Mouse (Mus musculus): ENCODE results near the gene Commd7. TPM values are rescaled to one million over a fixed set of nuclear protein-coding genes. Genes with fewer than 3 reads are reported as not detected.

Commd7 gene
- polyA plus RNA-seq, 2 experiments: 34.4 to 70.4 TPM

GRCm38 (mm10) chr2:153607870-153608515 lies 24.6 kb downstream of the Commd7 start:
- ATAC-seq (ENCODE audit: low FRiP score, low read depth): no peak
- Histone ChIP-seq H3K27ac (replicated peaks; ENCODE audit: low read depth, low read length) (no peak overlapping the region), H3K36me3 (ENCODE audit: control insufficient read depth, insufficient read depth, low read length) (no peaks in the 10 kb centered on the region), H3K4me1 (ENCODE audit: control insufficient read depth, insufficient read depth, low read length) (peaks cover 17% of the 10 kb centered on the region), H3K9me3 (ENCODE audit: control insufficient read depth, low read length) (no peaks in the 10 kb centered on the region), H3K27me3 (ENCODE audit: control insufficient read depth, insufficient read depth, low read length) (no peaks in the 10 kb centered on the region), H3K4me3 (replicated peaks; ENCODE audit: low read length) (no peak overlapping the region), H3K9ac (ENCODE audit: low read depth, low read length, severe bottlenecking) (no peak overlapping the region), H3K4me2 (replicated peaks; ENCODE audit: low read depth, low read length, severe bottlenecking) (no peak overlapping the region)
- DNase-seq (ENCODE audit: low spot score): no peak
- TF ChIP-seq POLR2A (IDR thresholded peaks at IDR 0.05; ENCODE audit: borderline replicate concordance, extremely low read depth, insufficient read depth, insufficient read length): no peak
- WGBS: 89% methylated on average over 13 of the region's 13 CpGs

- no peaks in the 10 kb centered on the region for H3K36me3 ChIP-seq (ENCODE audit: control insufficient read depth, insufficient read depth, low read length)
- H3K4me2 ChIP-seq (replicated peaks; ENCODE audit: low read depth, low read length, severe bottlenecking): no peak overlapping the region
- ATAC-seq (ENCODE audit: low FRiP score, low read depth) (no peak), DNase-seq (ENCODE audit: low spot score) (no peak)
- H3K27me3 ChIP-seq (ENCODE audit: control insufficient read depth, insufficient read depth, low read length): no peaks in the 10 kb centered on the region
- H3K27ac ChIP-seq (replicated peaks; ENCODE audit: low read depth, low read length): no peak overlapping the region
- peaks cover 12% of the 10 kb centered on the region for H3K4me1 ChIP-seq (ENCODE audit: control insufficient read depth, insufficient read depth, low read length)
- no peak for TF ChIP-seq POLR2A (IDR thresholded peaks at IDR 0.05; ENCODE audit: borderline replicate concordance, extremely low read depth, insufficient read depth, insufficient read length)
- no peak overlapping the region for H3K9ac ChIP-seq (ENCODE audit: low read depth, low read length, severe bottlenecking)
- WGBS: 80% methylated on average over 3 of the region's 3 CpGs
- H3K4me3 ChIP-seq (replicated peaks; ENCODE audit: low read length): no peak overlapping the region
- H3K9me3 ChIP-seq (ENCODE audit: control insufficient read depth, low read length): no peaks in the 10 kb centered on the region
Measured at GRCm38 (mm10) chr2:153606421-153606820, 26.2 kb downstream of the Commd7 start.

DNA sequence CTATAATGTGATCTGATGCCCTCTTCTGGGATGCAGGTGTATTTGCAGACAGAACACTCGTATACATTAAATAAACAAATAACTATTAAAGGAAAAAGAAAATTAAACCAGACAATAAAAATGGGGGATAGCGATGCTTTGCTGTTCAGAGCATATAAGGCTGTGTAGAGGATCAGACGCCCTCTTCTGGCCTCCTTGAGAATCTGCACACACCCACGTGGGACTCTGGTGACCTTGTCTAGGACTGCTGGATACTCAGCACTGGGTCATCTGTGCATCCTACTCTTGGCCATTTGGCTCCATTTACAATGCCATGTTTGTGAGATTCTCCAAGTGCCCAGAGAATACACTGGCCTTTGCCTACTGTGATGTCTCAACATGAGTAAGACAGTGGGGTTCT lies 28.9 kb downstream of the Commd7 start:
- Histone ChIP-seq H3K9ac (ENCODE audit: low read depth, low read length, severe bottlenecking) (no peak overlapping the region), H3K4me2 (replicated peaks; ENCODE audit: low read depth, low read length, severe bottlenecking) (no peak overlapping the region), H3K27me3 (ENCODE audit: control insufficient read depth, insufficient read depth, low read length) (no peaks in the 10 kb centered on the region), H3K27ac (replicated peaks; ENCODE audit: low read depth, low read length) (no peak overlapping the region), H3K4me3 (replicated peaks; ENCODE audit: low read length) (no peak overlapping the region), H3K4me1 (ENCODE audit: control insufficient read depth, insufficient read depth, low read length) (no peaks in the 10 kb centered on the region), H3K9me3 (ENCODE audit: control insufficient read depth, low read length) (no peaks in the 10 kb centered on the region), H3K36me3 (ENCODE audit: control insufficient read depth, insufficient read depth, low read length) (no peaks in the 10 kb centered on the region)
- 33% methylated on average over 4 of the region's 4 CpGs for WGBS
- no peak for DNase-seq (ENCODE audit: low spot score)
- TF ChIP-seq POLR2A (IDR thresholded peaks at IDR 0.05; ENCODE audit: borderline replicate concordance, extremely low read depth, insufficient read depth, insufficient read length): no peak
- ATAC-seq (ENCODE audit: low FRiP score, low read depth): no peak

DNA sequence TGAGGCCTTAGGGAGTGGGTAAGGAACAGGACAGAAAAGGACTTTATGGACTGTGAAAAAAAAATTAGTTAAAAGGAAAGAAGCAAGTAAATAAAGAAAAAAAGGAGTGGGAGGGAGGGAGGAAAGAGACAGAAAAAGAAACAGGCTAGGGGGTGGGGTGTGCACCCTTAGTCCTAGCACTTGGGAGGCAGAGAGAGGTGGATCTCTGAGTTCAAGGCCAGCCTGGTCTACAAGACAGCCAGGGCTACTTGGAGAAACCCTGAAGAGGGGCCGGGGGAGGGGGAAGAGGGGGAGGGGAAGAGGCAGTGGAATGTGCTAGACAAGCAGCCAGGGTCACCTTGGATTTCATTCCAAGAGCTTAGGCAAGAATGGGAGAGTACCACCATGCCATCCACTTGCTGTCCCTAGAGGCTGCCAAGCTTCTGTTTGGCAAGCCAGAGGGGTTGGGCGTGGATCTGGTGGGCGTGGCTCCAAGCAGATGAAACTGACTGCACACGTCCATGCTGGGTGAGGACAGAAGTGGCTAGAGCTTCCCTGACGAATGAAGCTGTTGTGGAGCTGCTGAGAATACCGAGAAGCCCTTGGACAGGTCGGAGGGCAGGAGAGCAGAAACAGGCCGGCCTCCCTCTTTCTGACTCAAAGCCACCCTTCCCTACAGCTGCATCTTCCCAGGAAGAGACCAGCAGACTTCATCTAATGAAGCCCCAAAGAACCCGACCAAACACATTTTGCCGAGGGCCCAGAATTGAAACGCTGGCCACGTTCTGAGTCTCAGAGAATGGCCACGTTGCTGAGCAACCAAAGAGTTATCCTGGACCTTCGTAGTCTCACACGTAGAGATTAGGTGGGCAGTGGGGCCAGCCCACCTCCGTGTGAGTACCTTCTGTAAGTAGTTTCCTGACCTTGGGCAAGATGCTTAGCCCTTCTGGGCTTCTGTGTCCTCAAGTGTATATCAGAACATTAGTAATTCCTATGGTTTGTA lies 31.6 kb downstream of the Commd7 start:
- ATAC-seq (ENCODE audit: low FRiP score, low read depth) (no peak), DNase-seq (ENCODE audit: low spot score) (no peak)
- Histone ChIP-seq H3K27ac (replicated peaks; ENCODE audit: low read depth, low read length) (no peak overlapping the region), H3K4me3 (replicated peaks; ENCODE audit: low read length) (no peak overlapping the region), H3K27me3 (ENCODE audit: control insufficient read depth, insufficient read depth, low read length) (no peaks in the 10 kb centered on the region), H3K9me3 (ENCODE audit: control insufficient read depth, low read length) (no peaks in the 10 kb centered on the region), H3K9ac (ENCODE audit: low read depth, low read length, severe bottlenecking) (no peak overlapping the region), H3K4me1 (ENCODE audit: control insufficient read depth, insufficient read depth, low read length) (no peaks in the 10 kb centered on the region), H3K36me3 (ENCODE audit: control insufficient read depth, insufficient read depth, low read length) (no peaks in the 10 kb centered on the region), H3K4me2 (replicated peaks; ENCODE audit: low read depth, low read length, severe bottlenecking) (no peak overlapping the region)
- WGBS: 62% methylated on average over 16 of the region's 16 CpGs
- no peak for TF ChIP-seq POLR2A (IDR thresholded peaks at IDR 0.05; ENCODE audit: borderline replicate concordance, extremely low read depth, insufficient read depth, insufficient read length)

GRCm38 (mm10) chr2:153600021-153600666 lies 32.4 kb downstream of the Commd7 start:
- H3K4me3 ChIP-seq (replicated peaks; ENCODE audit: low read length): no peak overlapping the region
- DNase-seq (ENCODE audit: low spot score): peak; percentile 24
- no peak overlapping the region for H3K4me2 ChIP-seq (replicated peaks; ENCODE audit: low read depth, low read length, severe bottlenecking)
- H3K4me1 ChIP-seq (ENCODE audit: control insufficient read depth, insufficient read depth, low read length): no peaks in the 10 kb centered on the region
- H3K27ac ChIP-seq (replicated peaks; ENCODE audit: low read depth, low read length): no peak overlapping the region
- H3K36me3 ChIP-seq (ENCODE audit: control insufficient read depth, insufficient read depth, low read length): no peaks in the 10 kb centered on the region
- no peak for TF ChIP-seq POLR2A (IDR thresholded peaks at IDR 0.05; ENCODE audit: borderline replicate concordance, extremely low read depth, insufficient read depth, insufficient read length)
- WGBS: 53% methylated on average over 6 of the region's 6 CpGs
- no peak overlapping the region for H3K9ac ChIP-seq (ENCODE audit: low read depth, low read length, severe bottlenecking)
- no peaks in the 10 kb centered on the region for H3K27me3 ChIP-seq (ENCODE audit: control insufficient read depth, insufficient read depth, low read length)
- no peaks in the 10 kb centered on the region for H3K9me3 ChIP-seq (ENCODE audit: control insufficient read depth, low read length)
- peak; percentile 60 for ATAC-seq (ENCODE audit: low FRiP score, low read depth)
